Mouse (Mus musculus) midbrain, embryonic 11.5 days (tissue): Measurements from ENCODE around the gene Rab3c. TPM values are rescaled to one million over a fixed set of nuclear protein-coding genes. Genes with fewer than 3 reads are reported as not detected.
A peak's percentile ranks its signal among the peaks of the same experiment; 100 is the strongest.

Experiments
- ATAC-seq: fragments of 200-750 bp; cut with Nextera tagmentation; 2 replicates; pipeline ENCODE4 v1.8.0; 2017; ENCODE audit warnings: moderate TSS enrichment, moderate library complexity; ENCODE audit not compliant: low FRiP score
- DNase-seq: peaks from one replicate; pipeline ENCODE4 v3.0.0; 2015; ENCODE audit warnings: low spot score; ENCODE audit errors: missing footprints
- H3K27ac ChIP-seq: fragments of 300-500 bp; sonication (generic); 2 replicates; pipeline ENCODE4 v1.5.1; 2014; ENCODE audit warnings: low read depth, low read length
- H3K27me3 ChIP-seq: fragments of 300-500 bp; sonication (generic); 2 replicates; pipeline ENCODE4 v1.6.1; 2014; ENCODE audit warnings: mild to moderate bottlenecking, low read length, moderate library complexity, mixed read lengths; ENCODE audit not compliant: control insufficient read depth, insufficient read depth
- H3K36me3 ChIP-seq: fragments of 300-500 bp; sonication (generic); 2 replicates; pipeline ENCODE4 v1.6.1; 2014; ENCODE audit warnings: mild to moderate bottlenecking, low read length, moderate library complexity, mixed read lengths; ENCODE audit not compliant: control insufficient read depth, insufficient read depth
- H3K4me1 ChIP-seq: fragments of 300-500 bp; sonication (generic); 2 replicates; pipeline ENCODE4 v1.6.1; 2014; ENCODE audit warnings: low read length; ENCODE audit not compliant: control insufficient read depth, insufficient read depth
- H3K4me2 ChIP-seq: fragments of 300-500 bp; sonication (generic); 2 replicates; pipeline ENCODE4 v1.6.1; 2014; ENCODE audit warnings: mild to moderate bottlenecking, moderate library complexity
- H3K4me3 ChIP-seq: fragments of 300-500 bp; sonication (generic); 2 replicates; pipeline ENCODE4 v1.5.1; 2014; ENCODE audit warnings: low read depth, low read length
- H3K9ac ChIP-seq: fragments of 300-500 bp; sonication (generic); 2 replicates; pipeline ENCODE4 v1.6.1; 2014; ENCODE audit warnings: low read length
- H3K9me3 ChIP-seq: fragments of 300-500 bp; sonication (generic); 2 replicates; pipeline ENCODE4 v1.6.1; 2016; ENCODE audit warnings: low read length; ENCODE audit not compliant: control insufficient read depth
- WGBS: fragments of 180-500 bp; shearing (Covaris S2); extraction: QIAGEN DNeasy Blood & Tissue Kit; methylation state at CpG from one replicate; pipeline ENCODE4 v1.1.7; 2014; 5-methylcytosine and 5-hydroxymethylcytosine counted together
- polyA plus RNA-seq: library from polyadenylated mRNA; unstranded; fragments of >200 nt; fragmentation: Nextera tagmentation; extraction: Ambion mirVana; gene quantifications from 2 replicates; pipeline ENCODE4 v1.2.1, GENCODE M21; 2014

Gene Rab3c
- polyA plus RNA-seq, 1 experiment from 2014 or later, result 35.3 TPM

GRCm38 (mm10) chr13:110275471-110275870, 5.3 kb downstream of the Rab3c start:
- no peak for ATAC-seq
- no peak overlapping the region for H3K4me3 ChIP-seq
- no peak overlapping the region for H3K9ac ChIP-seq
- H3K4me2 ChIP-seq, result no peak overlapping the region
- H3K36me3 ChIP-seq, result no peaks in the 10 kb centered on the region
- H3K27ac ChIP-seq, result no peak overlapping the region
- H3K4me1 ChIP-seq, result no peaks in the 10 kb centered on the region
- H3K9me3 ChIP-seq, result no peaks in the 10 kb centered on the region
- DNase-seq, result no peak
- 84% methylated on average over 3 of the region's 3 CpGs for WGBS
- no peaks in the 10 kb centered on the region for H3K27me3 ChIP-seq

- H3K4me2 ChIP-seq, result no peak overlapping the region
- ATAC-seq, result peak; percentile 66; the same call in 1 of the 2 replicates
- DNase-seq, result no peak
- H3K36me3 ChIP-seq, result no peaks in the 10 kb centered on the region
- no peaks in the 10 kb centered on the region for H3K9me3 ChIP-seq
- H3K27me3 ChIP-seq, result no peaks in the 10 kb centered on the region
- no peak overlapping the region for H3K27ac ChIP-seq
- H3K9ac ChIP-seq, result no peak overlapping the region
- no peak overlapping the region for H3K4me3 ChIP-seq
- WGBS, result 82% methylated on average over 1 of the region's 1 CpGs
- peaks cover 6% of the 10 kb centered on the region for H3K4me1 ChIP-seq
Measured at GRCm38 (mm10) chr13:110260649-110261048, 20.1 kb downstream of the Rab3c start.

GRCm38 (mm10) chr13:110251453-110251852, 29.3 kb downstream of the Rab3c start:
- ATAC-seq (no peak), DNase-seq (no peak)
- Histone ChIP-seq H3K9ac (no peak overlapping the region), H3K9me3 (no peaks in the 10 kb centered on the region), H3K4me2 (no peak overlapping the region), H3K4me3 (no peak overlapping the region), H3K36me3 (no peaks in the 10 kb centered on the region), H3K27ac (no peak overlapping the region), H3K27me3 (no peaks in the 10 kb centered on the region), H3K4me1 (no peaks in the 10 kb centered on the region)
- WGBS, result 89% methylated on average over 5 of the region's 5 CpGs

- H3K4me3 ChIP-seq, result no peak overlapping the region
- H3K9me3 ChIP-seq, result no peaks in the 10 kb centered on the region
- WGBS, result 82% methylated on average over 2 of the region's 2 CpGs
- no peak for ATAC-seq
- no peak overlapping the region for H3K27ac ChIP-seq
- no peaks in the 10 kb centered on the region for H3K4me1 ChIP-seq
- no peak overlapping the region for H3K4me2 ChIP-seq
- no peak for DNase-seq
- no peaks in the 10 kb centered on the region for H3K27me3 ChIP-seq
- no peaks in the 10 kb centered on the region for H3K36me3 ChIP-seq
- no peak overlapping the region for H3K9ac ChIP-seq
Measured at GRCm38 (mm10) chr13:110248481-110248880, 32.3 kb downstream of the Rab3c start.

DNA sequence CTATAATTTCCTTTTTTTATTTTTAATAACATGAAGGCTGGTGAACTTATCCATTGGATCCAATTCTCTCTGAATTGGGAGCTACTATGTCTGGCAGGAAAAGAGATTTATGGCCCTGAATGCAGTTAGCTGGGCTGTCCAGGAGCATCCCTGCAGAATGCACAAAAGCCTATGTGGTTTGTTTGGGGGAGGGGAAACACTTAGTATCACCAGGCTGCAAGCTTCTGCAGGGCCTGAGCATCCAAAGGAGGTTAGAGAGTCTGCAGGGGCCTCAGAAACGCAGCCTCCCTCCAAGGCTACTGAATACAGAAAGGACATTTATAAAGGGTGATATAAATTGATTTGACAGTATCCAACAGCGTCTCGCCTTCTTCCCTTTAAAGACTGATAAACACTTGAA, 41.8 kb downstream of the Rab3c start:
- Histone ChIP-seq H3K27me3 (no peaks in the 10 kb centered on the region), H3K4me1 (peaks cover 21% of the 10 kb centered on the region), H3K9me3 (no peaks in the 10 kb centered on the region), H3K9ac (no peak overlapping the region), H3K4me2 (no peak overlapping the region), H3K27ac (no peak overlapping the region), H3K36me3 (no peaks in the 10 kb centered on the region), H3K4me3 (no peak overlapping the region)
- DNase-seq, result peak; percentile 86
- whole genome bisulfite sequencing, result 45% methylated on average over 3 of the region's 3 CpGs
- ATAC-seq, result peak; percentile 84

- peaks cover 21% of the 10 kb centered on the region for H3K4me1 ChIP-seq
- no peak overlapping the region for H3K9ac ChIP-seq
- no peaks in the 10 kb centered on the region for H3K36me3 ChIP-seq
- ATAC-seq, result no peak
- 46% methylated on average over 10 of the region's 10 CpGs for WGBS
- H3K4me3 ChIP-seq, result no peak overlapping the region
- no peaks in the 10 kb centered on the region for H3K27me3 ChIP-seq
- no peak overlapping the region; the same call in 1 of the 2 replicates for H3K27ac ChIP-seq
- no peak overlapping the region for H3K4me2 ChIP-seq
- DNase-seq, result no peak
- H3K9me3 ChIP-seq, result no peaks in the 10 kb centered on the region
Measured at GRCm38 (mm10) chr13:110237209-110237935, 43.4 kb downstream of the Rab3c start.

- ATAC-seq, result no peak
- H3K9ac ChIP-seq, result no peak overlapping the region
- no peak overlapping the region for H3K27ac ChIP-seq
- H3K9me3 ChIP-seq, result no peaks in the 10 kb centered on the region
- WGBS, result 92% methylated on average over 5 of the region's 5 CpGs
- H3K4me2 ChIP-seq, result no peak overlapping the region
- H3K4me3 ChIP-seq, result no peak overlapping the region
- H3K27me3 ChIP-seq, result no peaks in the 10 kb centered on the region
- peaks cover 14% of the 10 kb centered on the region for H3K4me1 ChIP-seq
- peak; percentile 39 for DNase-seq
- no peaks in the 10 kb centered on the region for H3K36me3 ChIP-seq
Measured at GRCm38 (mm10) chr13:110233364-110233763, 47.4 kb downstream of the Rab3c start.

DNA sequence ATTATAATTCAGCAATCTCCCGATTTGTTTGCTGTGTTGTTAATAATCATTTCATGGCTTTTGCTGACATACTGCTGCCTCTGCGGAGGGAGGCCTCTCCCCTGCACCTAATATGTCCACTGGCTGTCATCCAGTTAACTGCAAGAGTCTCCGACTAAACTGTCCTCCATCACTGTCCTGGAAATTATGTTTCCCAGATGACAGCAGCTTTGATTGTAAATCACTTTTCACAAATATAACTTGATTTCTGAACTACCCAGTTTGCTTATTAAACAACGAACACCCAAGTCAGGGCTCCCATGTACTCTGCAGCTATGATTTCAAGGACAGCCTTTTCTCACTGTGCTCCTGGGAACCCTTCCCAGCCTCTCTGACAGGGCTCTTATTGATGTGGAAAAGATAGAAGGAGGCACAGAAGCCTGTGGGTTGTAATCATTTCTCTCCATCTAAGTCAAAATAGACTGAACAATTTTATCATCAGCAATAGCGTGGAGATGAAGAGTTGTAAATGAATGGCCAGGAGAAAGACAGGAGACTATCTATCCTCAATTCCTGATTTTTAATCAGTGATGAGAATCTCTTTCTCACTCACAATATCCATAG, 49.6 kb downstream of the Rab3c start:
- DNase-seq (peak; percentile 57), ATAC-seq (no peak)
- Histone ChIP-seq H3K4me2 (no peak overlapping the region), H3K4me3 (no peak overlapping the region), H3K36me3 (no peaks in the 10 kb centered on the region), H3K9ac (no peak overlapping the region), H3K9me3 (no peaks in the 10 kb centered on the region), H3K27ac (no peak overlapping the region), H3K4me1 (no peaks in the 10 kb centered on the region), H3K27me3 (no peaks in the 10 kb centered on the region)
- WGBS, result 85% methylated on average over 5 of the region's 5 CpGs

DNA sequence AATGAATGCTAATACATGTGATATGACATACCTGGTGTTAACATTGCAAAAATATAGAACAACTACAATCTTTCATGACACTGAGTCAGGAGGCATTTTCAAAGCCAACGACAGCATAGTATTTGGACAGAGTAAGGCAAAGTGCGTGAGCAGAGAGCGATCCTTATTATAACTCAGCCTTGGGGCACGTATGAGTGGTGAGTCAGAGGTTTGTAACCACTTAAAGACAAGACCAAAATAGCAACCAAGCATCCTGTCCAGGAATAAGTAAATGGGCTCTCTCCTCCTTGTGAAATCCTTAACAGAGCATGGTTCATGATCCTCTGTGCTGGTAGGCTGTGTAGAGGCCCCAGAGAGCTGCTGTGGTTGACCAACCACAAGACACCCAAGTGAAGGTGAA, 50.8 kb downstream of the Rab3c start:
- Histone ChIP-seq H3K36me3 (no peaks in the 10 kb centered on the region), H3K4me3 (no peak overlapping the region), H3K4me1 (no peaks in the 10 kb centered on the region), H3K9ac (no peak overlapping the region), H3K27ac (no peak overlapping the region), H3K4me2 (no peak overlapping the region), H3K9me3 (no peaks in the 10 kb centered on the region), H3K27me3 (no peaks in the 10 kb centered on the region)
- DNase-seq (peak; percentile 44), ATAC-seq (no peak)
- WGBS, result 93% methylated on average over 4 of the region's 4 CpGs
